Mouse (Mus musculus) testis, postnatal 14 days (tissue): ENCODE data around the gene Psmc6.
A peak's percentile ranks its signal among the peaks of the same experiment; 100 is the strongest.

Experiments used
- DNase-seq: peaks from one replicate; pipeline ENCODE4 v3.0.0; 2021; ENCODE audit warnings: low spot score

Gene Psmc6

DNA sequence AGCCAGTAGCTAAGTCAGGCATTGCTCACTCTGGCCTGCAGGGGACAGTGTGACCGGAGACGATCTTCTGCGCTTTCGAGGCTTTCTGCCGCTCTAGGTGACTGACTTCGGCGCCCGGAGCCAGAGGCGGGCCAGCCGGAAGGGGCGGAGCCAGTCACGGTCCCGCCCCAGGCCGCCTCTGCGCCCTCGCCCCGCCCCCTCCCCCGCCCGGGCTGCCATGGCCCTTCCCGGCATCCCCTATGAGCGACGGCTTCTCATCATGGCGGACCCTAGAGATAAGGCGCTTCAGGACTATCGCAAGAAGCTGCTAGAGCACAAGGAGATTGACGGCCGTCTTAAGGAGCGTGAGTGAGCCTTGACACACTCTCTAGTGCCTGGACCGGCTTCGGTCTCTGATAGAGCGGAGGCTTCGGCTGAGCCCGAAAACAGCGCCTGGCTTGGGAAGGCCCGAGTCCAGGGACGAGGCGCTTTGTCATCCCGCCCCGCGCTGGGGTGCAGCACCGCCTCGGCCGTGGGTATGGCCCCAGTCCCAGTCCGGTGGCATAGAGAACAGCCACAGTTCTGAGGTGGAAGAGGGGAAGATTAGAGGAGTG, at the start of gene Psmc6:
TSS of gene Psmc6 (plus strand) at position 200 of the 593 bp plus-strand sequence.
- DNase-seq: peak; percentile 91

DNA sequence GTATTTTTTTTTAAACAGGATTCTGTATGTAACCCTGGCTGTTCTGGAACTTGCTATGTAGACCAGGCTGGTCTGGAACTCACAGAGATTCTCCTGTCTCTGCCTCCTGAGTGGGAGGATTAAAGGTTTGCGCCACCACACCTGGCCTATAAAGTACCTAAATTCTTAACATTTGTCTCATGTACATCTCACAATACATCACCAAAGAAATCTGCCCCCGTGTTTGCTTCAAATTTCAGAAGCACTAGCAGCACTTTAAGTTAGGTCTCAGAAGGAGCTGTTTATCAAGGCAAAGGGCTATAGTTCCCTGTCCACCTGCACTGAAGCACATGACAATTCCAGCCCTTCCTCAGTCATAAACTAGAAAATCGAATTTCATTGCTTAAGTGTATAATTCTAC, 47.5 kb upstream of the Psmc6 start:
- DNase-seq: no peak

DNA sequence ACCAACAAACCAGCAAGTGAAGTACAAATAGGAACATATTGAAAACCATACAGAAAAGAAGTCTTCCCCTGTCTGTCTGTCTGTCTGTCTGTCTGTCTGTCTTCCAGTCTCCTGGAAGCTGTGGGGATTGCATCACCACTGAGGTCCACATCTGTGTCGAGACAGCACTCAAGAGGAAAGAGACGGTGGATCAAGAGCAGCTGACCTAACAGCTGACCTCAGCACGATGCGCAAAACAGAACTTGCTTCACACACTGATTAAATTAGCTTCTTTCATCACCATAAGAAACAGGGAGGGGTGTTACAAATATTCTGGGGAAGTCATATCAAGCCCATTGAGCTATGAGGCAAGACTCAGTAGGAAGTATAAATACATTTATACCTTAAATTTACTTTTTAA, 38.0 kb upstream of the Psmc6 start:
- no peak for DNase-seq

DNA sequence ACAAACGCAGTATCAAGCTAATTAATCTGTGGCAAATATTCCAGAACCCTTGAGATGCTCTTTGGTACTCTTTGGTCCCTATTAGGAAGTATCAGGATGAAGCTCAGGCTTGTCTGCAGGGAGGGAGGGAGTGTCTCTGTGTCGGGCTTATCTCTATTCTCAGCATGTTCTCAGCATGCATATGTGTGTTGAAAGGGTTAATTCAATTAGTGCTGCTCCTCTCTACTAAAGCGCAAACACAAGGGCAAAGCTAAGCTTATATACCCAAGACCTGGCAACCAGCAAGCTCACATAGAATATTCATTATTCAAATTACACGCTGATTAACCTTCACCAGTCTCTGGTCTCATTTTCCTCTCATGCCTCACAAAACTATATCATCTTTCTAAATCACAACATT, 25.6 kb upstream of the Psmc6 start:
- no peak for DNase-seq

DNA sequence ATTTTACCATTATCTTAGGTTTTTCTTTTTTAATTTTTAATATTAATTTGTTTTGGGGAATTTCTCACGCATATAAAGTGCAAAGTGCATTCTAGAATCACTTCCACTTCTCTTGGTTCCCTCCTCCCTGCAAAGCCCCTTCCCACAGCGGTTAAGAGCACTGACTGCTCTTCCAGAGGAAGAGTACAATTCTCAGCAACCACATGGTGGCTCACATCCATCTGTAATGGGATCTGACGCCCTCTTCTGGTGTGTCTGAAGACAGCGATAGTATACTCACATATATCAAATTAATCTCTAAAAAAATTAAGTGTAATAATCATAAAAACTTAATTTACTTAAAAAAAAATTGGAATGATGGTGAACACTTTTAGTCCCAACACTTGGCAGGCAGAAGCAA, 25.2 kb upstream of the Psmc6 start:
- no peak for DNase-seq

DNA sequence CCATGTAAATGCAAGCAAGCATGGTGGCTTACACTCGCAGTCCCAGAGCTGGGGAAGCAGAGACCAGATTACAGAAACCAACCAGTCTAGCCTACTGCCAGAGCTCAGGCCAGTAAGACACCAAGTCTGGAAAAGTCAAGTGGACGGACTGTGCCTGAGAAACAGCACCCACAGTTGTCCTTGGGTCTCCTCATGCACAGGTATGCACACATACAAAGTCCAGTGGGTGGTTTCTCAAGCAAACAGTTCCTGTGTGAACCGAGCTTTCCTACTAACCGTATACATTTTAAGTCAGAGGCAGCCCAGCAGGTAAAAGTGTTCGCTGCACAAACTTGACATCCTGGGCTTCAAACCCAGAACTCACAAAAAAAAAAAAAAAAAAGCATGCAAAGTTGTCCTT, 23.7 kb upstream of the Psmc6 start:
- DNase-seq: no peak

DNA sequence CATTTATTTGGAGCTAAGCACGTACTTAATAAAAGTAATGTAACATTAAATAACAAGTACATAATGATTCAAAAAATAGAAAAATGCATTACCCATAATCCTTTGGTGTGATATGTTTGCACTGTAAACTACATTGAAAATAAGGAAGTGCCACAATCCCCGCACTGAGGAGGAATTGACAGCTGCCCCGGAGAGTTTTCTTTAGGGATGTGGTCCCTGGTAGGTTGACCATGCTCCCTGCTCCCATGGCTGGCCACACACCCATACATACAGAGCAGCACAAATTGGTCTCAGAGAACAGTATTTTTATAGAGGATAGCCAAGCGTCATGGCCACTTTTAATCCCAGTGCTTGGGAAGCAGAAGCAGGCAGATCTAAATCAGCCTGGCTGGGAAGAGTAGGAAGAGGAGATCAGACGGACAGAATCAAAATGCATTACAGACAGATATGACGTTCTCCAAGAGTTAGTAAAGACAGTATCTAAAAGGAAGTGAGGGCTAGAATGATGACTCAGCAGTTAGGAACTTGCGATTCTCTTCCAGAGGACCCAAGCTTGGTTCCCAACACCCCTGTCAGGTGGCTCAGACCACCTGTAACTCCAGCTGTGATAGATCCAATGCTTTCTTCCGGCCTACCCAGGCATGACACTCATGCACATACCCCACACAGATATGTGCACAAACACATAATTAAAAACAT, 21.8 kb upstream of the Psmc6 start:
- no peak for DNase-seq

DNA sequence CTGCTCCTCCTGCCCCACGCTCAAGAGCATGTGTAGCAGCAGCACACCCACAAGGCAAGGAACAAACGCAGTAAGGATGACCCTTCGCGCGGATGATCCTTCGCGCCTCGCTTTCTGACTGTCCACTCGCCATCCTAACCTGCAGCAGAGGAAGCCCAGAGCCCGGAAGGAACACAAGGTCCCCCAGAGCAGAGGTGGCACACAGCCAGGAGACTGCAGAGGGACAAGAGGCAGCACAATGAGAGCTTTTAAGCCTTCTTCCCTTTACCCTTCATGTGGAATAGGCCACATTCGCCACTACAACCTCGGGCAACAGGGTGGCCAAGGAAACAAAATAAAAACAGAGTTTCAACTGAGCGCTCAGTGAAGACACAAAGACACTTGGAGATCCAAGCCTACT, 19.9 kb upstream of the Psmc6 start:
- DNase-seq: peak; percentile 26

DNA sequence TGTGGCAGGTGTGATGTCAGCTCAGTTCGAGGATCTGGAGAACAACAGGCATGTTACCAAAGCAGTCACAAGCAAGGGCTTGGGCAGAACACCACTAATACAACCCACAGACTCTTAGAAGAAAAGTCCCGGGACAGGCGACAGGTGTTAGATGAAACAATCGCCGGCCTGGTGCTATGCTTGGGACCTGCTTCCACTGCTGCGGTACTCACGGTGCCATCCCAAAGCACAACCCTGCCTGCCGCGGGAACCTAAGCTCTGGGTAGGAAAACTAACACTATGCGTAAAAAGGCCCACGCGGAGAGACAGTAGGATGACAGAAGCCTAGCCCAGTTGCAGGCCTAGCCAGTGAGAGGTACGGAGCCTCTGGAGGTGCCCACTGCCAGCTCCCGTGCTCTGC, 19.5 kb upstream of the Psmc6 start:
- no peak for DNase-seq

DNA sequence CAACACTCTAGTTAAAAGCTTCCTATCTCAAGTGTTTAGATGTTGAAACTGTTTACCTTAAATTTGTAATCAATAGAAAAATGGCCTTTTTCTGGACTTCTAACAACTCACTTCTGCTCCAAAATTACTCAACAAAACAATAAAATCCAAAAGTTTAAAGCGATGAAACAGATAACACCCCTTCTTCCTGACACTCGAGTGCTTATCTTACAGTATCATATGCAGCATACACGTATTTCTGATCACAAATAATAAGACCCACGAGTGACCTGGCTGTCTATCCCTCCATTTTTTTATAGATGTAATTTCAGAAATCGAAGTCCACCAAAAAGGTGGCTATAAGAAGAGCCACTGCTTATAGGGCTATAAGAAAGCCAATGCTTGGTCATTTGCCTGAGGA, 12.7 kb upstream of the Psmc6 start:
- no peak for DNase-seq

DNA sequence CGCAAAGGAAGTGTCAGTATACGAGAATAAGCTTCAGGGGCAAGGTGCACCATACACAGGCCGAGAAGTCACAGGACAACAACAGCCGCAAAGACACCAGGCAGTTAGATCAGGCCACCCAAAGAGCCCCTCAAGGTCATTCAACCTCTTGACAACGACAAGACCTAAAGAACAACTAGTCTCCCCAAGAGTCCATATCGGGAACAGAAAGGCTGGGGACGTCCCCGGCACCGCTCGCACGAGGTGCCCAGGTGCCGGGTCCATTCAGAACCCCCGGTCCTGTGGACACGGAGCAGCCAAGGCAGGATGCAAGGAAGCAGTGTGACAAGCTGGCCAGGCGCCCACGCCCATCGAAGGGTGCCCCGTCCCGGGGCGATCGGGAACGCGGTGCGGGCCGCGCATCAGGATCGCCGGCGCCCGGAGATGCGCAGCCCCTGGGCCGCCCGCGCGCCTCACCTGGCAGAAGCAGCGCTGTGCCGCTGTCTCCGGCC, 11.6 kb upstream of the Psmc6 start:
- peak; percentile 11 for DNase-seq

DNA sequence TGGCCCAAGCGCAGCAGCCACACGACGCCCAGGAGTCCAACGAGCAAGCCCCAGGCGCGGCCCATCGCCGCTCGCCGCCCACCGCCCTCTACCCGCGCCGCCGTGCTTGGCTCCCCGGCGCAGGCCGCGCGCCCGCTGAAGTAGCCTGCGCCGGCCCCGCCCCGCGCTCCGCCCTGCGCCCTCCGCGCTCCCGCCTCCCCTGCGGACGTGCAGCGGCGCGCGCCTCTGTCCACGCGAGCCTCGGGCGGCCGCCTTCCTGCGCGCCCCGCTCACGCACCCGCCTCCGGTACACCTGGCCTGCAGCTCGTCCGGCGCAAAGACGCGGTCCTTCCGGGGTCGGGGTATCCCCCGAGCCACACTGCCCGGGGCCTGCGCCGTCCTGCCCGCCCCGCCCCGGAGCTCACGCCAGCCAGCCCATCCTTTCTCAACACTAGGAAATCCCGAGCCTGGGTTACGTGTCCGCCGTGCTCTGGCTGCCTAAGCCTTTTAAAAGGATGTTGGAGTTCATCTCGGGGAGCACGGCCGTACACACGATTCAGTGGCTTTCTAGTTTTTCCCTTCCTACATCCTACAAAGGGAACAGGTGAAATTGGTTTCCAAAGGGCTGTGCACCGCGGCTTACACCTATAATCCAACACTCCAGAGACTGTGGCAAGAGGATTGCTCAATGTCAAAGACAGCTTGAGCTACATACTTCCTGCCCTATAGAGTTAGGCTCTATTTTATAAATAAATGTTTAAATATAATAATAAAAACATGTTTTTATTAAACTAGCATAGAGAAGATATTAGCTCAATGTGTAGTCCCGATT, 11.0 kb upstream of the Psmc6 start, which contains the start of gene Ero1l:
TSS of gene Ero1l (minus strand) at position 346 of the 811 bp plus-strand sequence.
- peak; percentile 84 for DNase-seq

DNA sequence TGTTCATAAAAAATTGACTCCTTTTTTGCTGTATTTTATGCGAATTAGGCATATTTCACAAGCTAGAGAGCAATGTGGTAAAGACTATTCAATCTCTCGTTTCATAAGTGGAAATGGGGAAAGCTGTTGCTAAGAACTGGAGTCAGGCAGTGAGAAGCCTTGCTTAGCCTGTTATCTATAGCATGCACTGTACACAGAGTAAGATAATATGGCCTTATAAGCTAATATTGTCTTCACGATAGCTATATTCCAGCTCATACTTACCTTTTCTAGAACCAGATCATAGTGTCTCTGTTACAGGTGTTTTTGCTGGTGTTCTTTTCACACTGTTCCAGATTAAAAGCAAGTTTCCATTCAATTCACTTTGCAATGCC, 10.4 kb upstream of the Psmc6 start:
- DNase-seq: no peak

DNA sequence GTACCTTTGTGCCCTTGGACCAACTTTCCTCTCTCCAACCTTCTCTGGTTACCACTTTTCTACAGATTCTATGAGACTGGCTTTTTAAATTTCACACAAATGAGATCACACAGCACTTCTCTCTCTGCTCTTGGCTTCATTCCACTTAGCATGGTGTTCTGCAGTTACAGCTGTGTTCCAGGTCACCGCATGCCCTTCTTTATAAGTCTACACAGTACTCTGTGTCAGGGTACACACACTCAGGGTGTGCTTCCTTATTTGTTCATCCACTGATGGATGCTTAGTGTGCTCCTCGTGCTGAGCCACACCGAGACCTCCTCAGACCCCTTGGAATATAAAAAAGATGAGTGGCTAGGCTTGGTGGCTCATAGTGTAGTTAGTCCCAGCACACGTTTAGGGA, 9.5 kb upstream of the Psmc6 start:
- no peak for DNase-seq

DNA sequence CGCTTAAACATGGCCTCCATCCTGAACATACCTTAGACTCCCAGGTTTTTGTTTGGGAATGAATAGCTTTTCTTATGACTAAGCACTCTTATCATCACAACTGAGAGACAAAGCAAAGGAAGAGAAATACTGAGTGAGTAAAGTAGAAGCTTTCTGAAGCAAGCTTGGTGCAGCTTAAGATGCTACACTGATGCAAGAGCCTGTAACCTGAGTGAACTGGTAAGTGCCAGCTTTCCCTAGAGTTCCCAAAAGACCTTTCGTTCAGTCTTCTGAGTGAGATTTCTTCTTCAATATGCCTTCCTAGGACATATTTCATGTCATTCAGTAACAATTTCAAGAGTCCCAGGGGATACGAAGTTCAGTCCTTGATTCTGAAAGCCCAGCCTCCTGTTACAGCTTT, 8.5 kb upstream of the Psmc6 start:
- no peak for DNase-seq

DNA sequence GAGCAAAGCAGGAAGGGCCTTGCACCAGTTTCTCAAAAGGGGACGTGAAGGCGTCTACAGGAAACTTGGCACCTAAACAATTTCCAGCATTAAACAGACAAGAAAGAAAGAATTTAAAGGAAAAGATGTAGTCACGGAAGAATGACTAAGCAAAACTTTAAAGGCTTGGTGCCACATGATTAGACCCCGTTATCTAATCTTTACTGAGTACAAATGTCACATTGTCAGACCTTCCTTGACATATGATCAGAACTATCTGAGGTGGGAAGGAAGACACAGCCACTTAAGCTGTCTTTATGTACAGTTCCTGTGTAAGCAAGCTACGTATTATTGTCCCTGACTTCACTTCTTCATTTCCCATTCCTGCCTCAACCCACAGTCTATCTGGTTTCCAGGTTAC, 8.0 kb upstream of the Psmc6 start:
- DNase-seq: no peak

DNA sequence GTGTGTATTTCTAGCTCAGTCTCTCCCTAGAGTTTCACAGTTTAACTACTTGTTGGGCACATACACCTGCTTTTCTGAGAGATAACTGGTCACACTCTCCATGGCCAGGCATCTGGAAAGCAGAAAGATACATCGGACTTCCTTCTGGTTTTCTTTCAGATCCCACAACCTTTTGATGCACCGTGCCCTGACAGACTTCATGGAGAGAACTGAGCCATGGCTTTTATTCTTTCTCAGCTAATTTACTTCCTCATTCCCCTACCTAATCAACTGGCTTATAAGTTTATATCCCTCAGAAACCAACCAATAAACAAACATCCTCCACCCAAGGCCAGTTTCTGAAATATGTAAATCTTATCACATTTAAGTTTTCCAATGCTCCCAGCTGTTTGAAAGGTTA, 7.1 kb upstream of the Psmc6 start:
- DNase-seq: no peak

DNA sequence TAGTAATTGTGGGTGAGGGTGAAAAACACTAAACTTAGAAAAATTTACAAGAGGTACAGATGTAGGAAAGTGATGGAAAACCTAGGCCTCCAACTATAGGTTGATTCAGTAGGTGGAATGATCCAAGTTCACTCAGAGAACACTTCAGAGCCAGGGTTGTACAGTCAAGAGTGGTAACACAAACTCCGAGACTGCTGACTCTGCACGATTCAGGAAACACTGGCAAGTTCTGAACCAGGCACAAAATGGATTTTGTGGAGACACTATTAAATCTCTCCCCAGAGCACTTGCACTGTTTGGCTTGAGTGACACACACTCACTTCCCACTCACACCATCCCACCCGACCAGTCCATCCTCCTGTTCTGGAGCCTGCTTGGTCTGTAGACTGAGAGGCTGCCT, 6.3 kb upstream of the Psmc6 start:
- DNase-seq: no peak

DNA sequence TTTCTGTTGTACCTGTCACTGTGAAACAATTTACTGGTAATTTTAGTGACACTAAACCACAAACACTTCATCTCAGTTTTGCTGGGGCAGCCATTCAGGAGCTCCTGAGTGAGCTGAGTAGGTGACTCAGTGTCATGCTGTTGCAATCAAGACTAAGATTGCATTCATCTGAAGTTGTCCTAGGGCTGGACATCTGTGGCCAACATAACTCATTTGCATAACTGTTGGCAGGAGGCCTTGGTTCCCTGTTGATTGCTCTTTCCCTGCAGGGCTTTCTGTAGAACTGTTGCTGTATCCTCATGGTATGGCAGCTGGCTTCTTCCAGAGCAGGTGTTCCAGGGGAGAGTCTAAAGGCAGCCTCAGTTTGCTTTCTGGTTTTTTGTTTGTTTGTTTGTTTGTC, 4.1 kb upstream of the Psmc6 start:
- DNase-seq: no peak

DNA sequence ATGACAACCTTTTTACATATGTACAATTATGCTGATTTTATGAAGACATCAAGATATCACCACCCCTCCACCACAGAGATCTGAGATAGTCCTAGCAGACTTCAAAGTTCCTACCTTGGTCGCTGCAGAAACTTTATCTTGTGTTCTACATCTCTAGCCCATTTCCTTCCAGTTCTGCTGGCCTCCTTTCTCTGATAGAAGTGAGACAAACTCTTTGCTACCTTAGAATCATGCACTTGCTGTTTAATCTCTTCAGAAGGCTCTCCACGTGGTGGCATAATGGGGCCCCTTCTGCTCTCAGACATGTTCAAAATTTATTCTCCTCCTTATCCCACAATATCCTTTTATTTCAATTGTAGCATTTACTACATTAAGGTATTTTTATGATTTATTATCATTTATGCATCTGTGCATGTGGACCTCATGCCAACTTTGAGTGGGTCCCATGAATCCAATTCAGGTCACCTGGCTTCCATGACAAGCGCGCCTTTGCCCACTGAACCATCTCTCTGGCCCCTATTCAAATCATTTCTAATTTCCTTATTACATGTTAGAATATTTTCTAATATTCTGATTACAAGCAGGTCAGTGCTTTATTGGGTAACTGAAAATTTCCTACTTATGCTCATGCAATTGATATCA, 1.4 kb upstream of the Psmc6 start:
- DNase-seq: no peak

DNA sequence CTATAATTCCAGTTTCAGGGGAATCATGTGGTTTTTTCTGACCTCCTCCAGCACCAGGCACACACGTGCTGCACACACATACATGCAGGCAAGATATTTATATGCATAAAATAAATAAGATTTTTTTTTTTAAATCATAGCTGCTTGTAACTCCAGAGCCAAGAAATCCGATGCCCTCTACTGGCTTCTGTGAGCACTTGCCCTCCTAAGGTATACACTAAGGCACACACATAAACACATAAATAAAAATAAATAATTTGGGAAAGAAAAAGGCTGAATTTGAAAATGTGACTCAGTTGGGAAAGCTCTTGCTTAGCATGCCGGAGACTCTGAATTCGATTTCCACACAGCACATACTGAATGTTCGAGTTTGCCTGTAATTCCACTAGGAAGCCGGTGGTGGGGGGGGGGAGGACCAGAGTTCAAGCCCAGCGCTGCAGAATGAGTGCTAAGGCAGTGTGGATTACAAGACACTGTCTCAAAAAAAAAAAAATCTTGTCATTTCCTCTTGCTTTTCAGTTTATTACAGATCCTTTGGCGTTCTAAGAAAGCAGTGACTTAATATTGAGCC, 485 bp upstream of the Psmc6 start:
- no peak for DNase-seq
